Comparison of ENCODE assay signal across 13 mouse cellular contexts in the genomic region with DNA sequence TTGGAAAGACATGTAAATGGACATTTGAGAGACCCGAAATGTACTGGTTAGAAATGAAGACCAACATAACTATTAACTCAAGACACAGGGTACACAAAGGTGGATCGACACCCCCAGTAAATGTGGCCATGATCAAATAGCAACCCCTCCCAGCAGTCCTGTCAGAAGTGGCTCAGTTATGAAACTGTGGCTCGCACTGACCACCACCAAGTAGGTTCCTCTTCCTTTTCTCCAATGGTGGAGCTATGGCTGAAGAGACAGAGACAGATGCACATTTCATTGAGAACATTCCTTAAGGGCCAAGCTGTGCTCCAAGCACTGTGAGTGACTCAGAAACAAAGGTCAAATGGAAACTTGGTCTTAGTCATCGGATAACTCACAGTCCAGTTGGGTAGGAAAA.
"Had no signal": no experiment of that assay in that cellular context is flagged by ENCODE, and none has a peak within 500 bp of the region (broad histone marks: within the 10 kb centered on the region; RNA-seq: fewer than 3 reads in every experiment).

No protein-coding gene starts in this region.

- H3K36me3 ChIP-seq: limb, embryonic 13.5 days; midbrain, embryonic 10.5 days; neural tube, embryonic 12.5 days had no signal

- H3K4me1 ChIP-seq: neural tube, embryonic 12.5 days had no signal

- H3K4me2 ChIP-seq: limb, embryonic 13.5 days; neural tube, embryonic 12.5 days had no signal

- H3K9ac ChIP-seq: limb, embryonic 13.5 days; liver, embryonic 14.5 days; neural tube, embryonic 12.5 days had no signal

- H3K9me3 ChIP-seq: limb, embryonic 13.5 days; midbrain, embryonic 10.5 days; neural tube, embryonic 12.5 days had no signal

- H3K27ac ChIP-seq: kidney, postnatal 0 days; limb, embryonic 13.5 days; liver, embryonic 14.5 days; midbrain, embryonic 10.5 days; neural tube, embryonic 12.5 days had no signal

- H3K27me3 ChIP-seq: limb, embryonic 13.5 days; neural tube, embryonic 12.5 days had no signal

- H3K4me3 ChIP-seq: limb, embryonic 13.5 days; midbrain, embryonic 10.5 days; neural tube, embryonic 12.5 days had no signal

- DNase-seq: kidney, adult 11 months; kidney, adult 9 months; kidney, postnatal 36 days; left cerebral cortex, postnatal 4 days; lung, adult 18-20 months; midbrain, embryonic 14.5 days; thymus, adult 18-20 months; thymus, postnatal 25 days had no signal
